Mouse (Mus musculus) kidney, postnatal 0 days (tissue): ENCODE results near the gene Vgll4. TPM values are rescaled to one million over a fixed set of nuclear protein-coding genes. Genes with fewer than 3 reads are reported as not detected.
A peak's percentile ranks its signal among the peaks of the same experiment; 100 is the strongest.

Experiments
- ATAC-seq: fragments of 200-750 bp; cut with Nextera tagmentation; replicated peaks from 2 replicates; pipeline ENCODE4 v1.8.0; 2017; ENCODE audit warnings: low read depth, moderate number of reproducible peaks, moderate TSS enrichment, moderate library complexity; ENCODE audit not compliant: low FRiP score
- DNase-seq: peaks from one replicate; pipeline ENCODE4 v3.0.0-alpha.2; 2016; ENCODE audit warnings: low spot score
- H3K27ac ChIP-seq: fragments of 300-500 bp; sonication (generic); 2 replicates; pipeline ENCODE4 v1.5.1; 2014; ENCODE audit warnings: mild to moderate bottlenecking
- H3K27me3 ChIP-seq: fragments of 300-500 bp; sonication (generic); 2 replicates; pipeline ENCODE4 v1.6.1; 2014; ENCODE audit warnings: low read length, mixed read lengths; ENCODE audit not compliant: insufficient read depth
- H3K36me3 ChIP-seq: fragments of 300-500 bp; sonication (generic); 2 replicates; pipeline ENCODE4 v1.6.1; 2014; ENCODE audit warnings: low read length, mixed read lengths; ENCODE audit not compliant: insufficient read depth
- H3K4me1 ChIP-seq: fragments of 300-500 bp; sonication (generic); replicated peaks from 2 replicates; pipeline ENCODE4 v1.6.1; 2014; ENCODE audit warnings: antibody characterized with exemption, low read length, mixed read lengths; ENCODE audit not compliant: insufficient read depth
- H3K4me2 ChIP-seq: fragments of 300-500 bp; sonication (generic); 2 replicates; pipeline ENCODE4 v1.6.1; 2014; ENCODE audit warnings: mild to moderate bottlenecking, low read length, moderate library complexity, mixed read lengths
- H3K4me3 ChIP-seq: fragments of 300-500 bp; sonication (generic); replicated peaks from 2 replicates; pipeline ENCODE4 v1.5.1; 2014; ENCODE audit warnings: low read depth, low read length
- H3K9ac ChIP-seq: fragments of 300-500 bp; sonication (generic); 2 replicates; pipeline ENCODE4 v1.6.1; 2014; ENCODE audit warnings: low read depth, low read length
- H3K9me3 ChIP-seq: fragments of 300-500 bp; sonication (generic); replicated peaks from 2 replicates; pipeline ENCODE4 v1.6.1; 2016; ENCODE audit warnings: low read length, inconsistent platforms, mixed read lengths
- CTCF ChIP-seq: IDR thresholded peaks from 2 replicates; pipeline ENCODE4 v1.5.1; 2016; ENCODE audit warnings: antibody characterized with exemption, low read depth, mild to moderate bottlenecking, moderate library complexity
- WGBS: fragments of 180-500 bp; shearing (Covaris S2); extraction: QIAGEN DNeasy Blood & Tissue Kit; methylation state at CpG from one replicate; pipeline ENCODE4 v1.1.7; 2014; 5-methylcytosine and 5-hydroxymethylcytosine counted together
- polyA plus RNA-seq: library from polyadenylated mRNA; unstranded; fragments of >200 nt; fragmentation: Nextera tagmentation; extraction: Ambion mirVana; gene quantifications from 2 replicates; pipeline ENCODE4 v1.2.1, GENCODE M21; 2015

The Vgll4 gene
- polyA plus RNA-seq, 1 experiment from 2014 or later, result 97.2 TPM

DNA sequence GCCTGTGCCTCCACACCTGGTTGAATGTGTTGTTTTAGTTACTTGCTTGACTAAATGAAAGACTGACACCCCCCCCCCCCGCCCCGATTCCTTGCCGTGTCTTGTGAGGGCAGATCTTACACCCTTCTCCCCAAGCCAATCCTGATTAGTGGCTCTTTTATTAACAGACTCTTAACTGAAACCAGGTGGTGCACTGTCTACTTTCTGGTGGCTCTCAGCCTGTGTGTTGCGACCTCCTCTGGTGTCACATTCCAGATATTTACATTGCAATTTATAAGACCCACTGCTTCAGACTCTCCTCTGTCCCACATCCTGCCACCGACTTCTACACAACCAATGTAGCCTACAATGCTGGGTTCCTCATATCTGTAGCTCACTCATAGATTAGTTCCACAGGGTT is 27.7 kb upstream of the Vgll4 start:
- Histone ChIP-seq H3K9ac (no peak overlapping the region), H3K27me3 (no peaks in the 10 kb centered on the region), H3K36me3 (0 out of 2 replicates have a peak, but pooled peaks cover 4% of the 10 kb centered on the region), H3K4me1 (no peaks in the 10 kb centered on the region), H3K9me3 (no peaks in the 10 kb centered on the region), H3K4me2 (no peak overlapping the region), H3K4me3 (no peak overlapping the region), H3K27ac (no peak overlapping the region)
- WGBS, result 29% methylated on average over 5 of the region's 5 CpGs
- DNase-seq (no peak), ATAC-seq (no peak)
- no peak for TF ChIP-seq CTCF

- TF ChIP-seq CTCF, result no peak
- no peaks in the 10 kb centered on the region for H3K9me3 ChIP-seq
- 0 out of 2 replicates have a peak, but pooled peaks cover 4% of the 10 kb centered on the region for H3K36me3 ChIP-seq
- H3K27me3 ChIP-seq, result no peaks in the 10 kb centered on the region
- no peak overlapping the region for H3K9ac ChIP-seq
- H3K4me2 ChIP-seq, result no peak overlapping the region
- no peak overlapping the region for H3K4me3 ChIP-seq
- H3K27ac ChIP-seq, result no peak overlapping the region
- ATAC-seq (no peak), DNase-seq (no peak)
- WGBS, result 58% methylated on average over 5 of the region's 5 CpGs
- H3K4me1 ChIP-seq, result no peaks in the 10 kb centered on the region
Observed at GRCm38 (mm10) chr6:114996910-114997309, 27.1 kb upstream of the Vgll4 start.

DNA sequence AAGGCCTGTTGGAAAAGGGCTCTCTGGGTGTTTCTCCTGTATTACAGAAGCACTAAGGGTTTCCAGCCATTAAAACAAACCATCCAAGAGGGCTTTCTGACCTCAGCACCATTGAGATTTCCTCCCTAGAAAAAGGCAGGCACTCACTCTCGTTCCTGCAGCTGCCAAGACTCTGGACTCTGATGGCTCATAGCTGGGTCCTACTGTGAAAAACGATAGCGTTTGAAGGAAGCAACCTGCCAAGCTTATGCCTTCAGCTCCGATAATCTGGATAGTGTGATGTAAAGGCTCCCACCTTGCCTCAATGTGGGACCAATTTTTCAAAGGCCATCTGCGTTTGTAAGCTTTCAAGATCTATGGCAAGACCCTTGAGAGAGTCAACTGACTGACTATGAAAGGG is 24.3 kb upstream of the Vgll4 start:
- Histone ChIP-seq H3K27me3 (no peaks in the 10 kb centered on the region), H3K36me3 (no peaks in the 10 kb centered on the region), H3K4me1 (no peaks in the 10 kb centered on the region), H3K4me3 (no peak overlapping the region), H3K9ac (no peak overlapping the region), H3K27ac (no peak overlapping the region), H3K4me2 (no peak overlapping the region), H3K9me3 (no peaks in the 10 kb centered on the region)
- 75% methylated on average over 5 of the region's 5 CpGs for WGBS
- ATAC-seq, result no peak
- no peak for TF ChIP-seq CTCF
- DNase-seq, result no peak

- Histone ChIP-seq H3K4me2 (no peak overlapping the region), H3K27me3 (no peaks in the 10 kb centered on the region), H3K27ac (no peak overlapping the region), H3K4me3 (no peak overlapping the region), H3K9ac (no peak overlapping the region), H3K36me3 (no peaks in the 10 kb centered on the region), H3K9me3 (no peaks in the 10 kb centered on the region), H3K4me1 (no peaks in the 10 kb centered on the region)
- no peak for TF ChIP-seq CTCF
- WGBS, result 49% methylated on average over 8 of the region's 8 CpGs
- DNase-seq (no peak), ATAC-seq (no peak)
Observed at GRCm38 (mm10) chr6:114993659-114994058, 23.9 kb upstream of the Vgll4 start.

- TF ChIP-seq CTCF, result no peak
- no peak overlapping the region for H3K4me3 ChIP-seq
- WGBS, result 73% methylated on average over 4 of the region's 4 CpGs
- no peak overlapping the region for H3K27ac ChIP-seq
- no peak overlapping the region for H3K9ac ChIP-seq
- H3K4me1 ChIP-seq, result no peaks in the 10 kb centered on the region
- ATAC-seq (no peak), DNase-seq (no peak)
- H3K27me3 ChIP-seq, result no peaks in the 10 kb centered on the region
- H3K4me2 ChIP-seq, result no peak overlapping the region
- H3K36me3 ChIP-seq, result no peaks in the 10 kb centered on the region
- no peaks in the 10 kb centered on the region for H3K9me3 ChIP-seq
Observed at GRCm38 (mm10) chr6:114991909-114992308, 22.1 kb upstream of the Vgll4 start.

- TF ChIP-seq CTCF, result no peak
- H3K4me3 ChIP-seq, result no peak overlapping the region
- ATAC-seq, result peak; percentile 78
Observed at GRCm38 (mm10) chr6:114988619-114988980, 18.8 kb upstream of the Vgll4 start.

GRCm38 (mm10) chr6:114987966-114988618 is 18.3 kb upstream of the Vgll4 start:
- H3K27me3 ChIP-seq, result no peaks in the 10 kb centered on the region
- no peak overlapping the region for H3K9ac ChIP-seq
- no peak overlapping the region for H3K4me2 ChIP-seq
- ATAC-seq, result peak; percentile 71
- 67% methylated on average over 7 of the region's 7 CpGs for WGBS
- no peaks in the 10 kb centered on the region for H3K4me1 ChIP-seq
- peak overlapping the region; percentile 77 for H3K27ac ChIP-seq
- no peak for TF ChIP-seq CTCF
- H3K36me3 ChIP-seq, result no peaks in the 10 kb centered on the region
- no peaks in the 10 kb centered on the region for H3K9me3 ChIP-seq
- no peak for DNase-seq
- no peak overlapping the region for H3K4me3 ChIP-seq

More at GRCm38 (mm10) chr6:114988619-114988980, 18.8 kb upstream of the Vgll4 start:
- no peak for DNase-seq
- 64% methylated on average over 3 of the region's 3 CpGs for WGBS
- no peak overlapping the region for H3K4me2 ChIP-seq
- H3K4me1 ChIP-seq, result no peaks in the 10 kb centered on the region
- no peaks in the 10 kb centered on the region for H3K36me3 ChIP-seq
- no peaks in the 10 kb centered on the region for H3K27me3 ChIP-seq
- H3K27ac ChIP-seq, result peak overlapping the region; percentile 77
- no peak overlapping the region for H3K9ac ChIP-seq
- H3K9me3 ChIP-seq, result no peaks in the 10 kb centered on the region
